Mouse (Mus musculus): ENCODE data around the gene 4430402I18Rik.
"Not testable (repeated sequence)": the region's sequence is repeated elsewhere in the genome, so short reads cannot be mapped to it uniquely, and the experiment has no call there.

Gene 4430402I18Rik

DNA sequence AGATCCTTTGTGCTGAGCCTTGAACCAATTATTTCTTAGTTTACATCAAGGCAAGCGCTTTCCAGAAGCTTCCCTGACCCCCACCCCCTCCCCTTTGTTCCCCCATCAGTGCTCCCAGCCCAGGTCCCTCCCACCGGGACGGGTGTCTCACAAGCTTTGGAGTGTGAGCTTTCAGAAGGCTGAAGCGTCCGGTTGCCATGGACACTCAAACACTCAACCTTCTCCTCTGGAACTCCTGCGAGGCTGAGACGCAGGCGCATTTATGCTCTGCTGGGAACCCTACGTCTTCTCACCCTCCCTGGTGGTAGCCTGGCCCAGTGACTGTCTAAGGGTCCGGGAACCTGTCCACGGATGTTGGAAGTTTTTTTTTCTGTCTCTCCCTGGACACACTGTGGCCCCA lies at the start of gene 4430402I18Rik:
TSS of gene 4430402I18Rik (minus strand) at position 149 of the 400 bp plus-strand sequence.
- DNase-seq (ENCODE audit: low spot score): no peak

DNA sequence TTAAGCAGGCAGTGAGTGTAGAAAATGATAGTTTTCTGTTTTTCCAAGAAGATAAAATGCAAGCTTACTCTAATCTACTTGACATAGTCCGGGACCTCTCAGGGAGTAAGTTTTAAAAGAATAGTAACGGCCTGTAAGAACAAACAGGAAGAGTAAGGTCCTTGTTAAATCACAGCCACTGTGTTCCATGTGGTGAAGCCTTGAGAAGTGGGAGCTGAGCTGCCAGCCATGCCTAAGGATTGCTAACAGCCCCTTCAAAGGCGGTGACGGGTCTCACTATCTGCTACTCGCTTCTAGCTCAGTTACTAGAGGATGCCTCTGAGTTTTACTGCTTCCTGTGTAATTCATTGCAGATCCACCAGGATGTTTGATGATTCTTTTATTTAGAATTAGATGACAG lies 49.2 kb upstream of the 4430402I18Rik start:
- no peak for DNase-seq (ENCODE audit: low spot score)

DNA sequence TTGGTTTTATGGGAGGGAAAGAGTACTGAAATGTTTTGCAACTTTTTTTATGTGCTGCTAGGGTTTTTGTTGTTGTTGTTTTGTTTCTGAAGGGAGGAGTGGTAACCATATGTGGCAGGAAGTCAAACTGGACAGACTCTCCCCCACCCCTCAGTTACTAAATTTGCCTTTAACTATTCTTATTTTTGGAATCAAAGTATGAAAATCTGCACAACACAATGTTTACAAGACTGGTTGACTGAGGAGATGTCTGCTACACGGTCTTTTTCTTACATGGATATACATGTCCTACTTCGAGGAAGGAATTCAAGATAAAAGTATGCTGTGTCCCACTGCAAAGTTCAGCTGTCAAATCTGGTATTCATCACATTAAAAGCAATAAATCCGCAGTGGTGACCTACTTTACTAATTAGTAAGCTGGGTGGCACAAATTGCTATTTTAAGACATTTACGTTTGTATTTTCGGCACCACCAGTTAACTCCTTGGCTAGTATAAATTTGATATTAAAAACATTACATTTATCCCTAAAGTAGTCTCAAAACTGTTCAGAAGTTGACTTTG lies 48.7 kb upstream of the 4430402I18Rik start:
- DNase-seq (ENCODE audit: low spot score): no peak

DNA sequence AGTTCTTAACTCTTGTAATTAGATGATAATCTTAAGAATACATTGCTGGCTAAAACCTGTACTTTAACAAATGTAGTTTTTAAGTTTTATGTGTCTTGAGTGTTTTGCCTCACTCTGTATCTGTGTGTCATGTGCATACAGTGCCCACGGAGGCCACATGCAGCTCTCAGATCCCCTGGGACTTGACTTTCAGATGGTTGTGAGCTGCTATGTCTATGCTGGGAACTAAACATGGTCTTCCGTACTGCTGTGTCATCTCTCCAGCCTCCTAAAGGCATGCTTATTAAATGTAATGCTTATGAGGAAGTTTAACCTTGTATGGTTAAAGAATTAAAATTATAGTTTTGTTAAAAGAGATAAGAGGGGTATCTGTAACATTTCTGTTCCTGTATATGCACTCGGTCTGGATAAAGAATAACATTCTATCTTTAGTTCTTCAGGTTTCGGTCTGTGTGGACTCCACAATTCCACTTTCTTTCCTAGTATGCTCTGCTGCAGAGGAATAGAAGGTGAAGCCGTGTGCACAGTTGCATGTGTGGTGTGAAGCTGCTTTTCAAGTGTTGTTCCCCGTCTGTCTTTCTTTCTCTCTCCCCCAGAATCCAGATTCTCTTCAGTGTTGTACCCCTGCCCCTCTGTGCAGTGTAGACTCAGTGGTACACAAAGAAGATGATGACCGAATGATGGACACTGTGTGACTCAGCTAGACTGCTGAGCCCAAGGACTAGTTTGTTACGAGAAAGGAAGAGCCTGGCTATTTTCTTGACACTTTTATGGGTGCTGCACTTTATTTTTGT lies 48.0 kb upstream of the 4430402I18Rik start:
- DNase-seq (ENCODE audit: low spot score): no peak

DNA sequence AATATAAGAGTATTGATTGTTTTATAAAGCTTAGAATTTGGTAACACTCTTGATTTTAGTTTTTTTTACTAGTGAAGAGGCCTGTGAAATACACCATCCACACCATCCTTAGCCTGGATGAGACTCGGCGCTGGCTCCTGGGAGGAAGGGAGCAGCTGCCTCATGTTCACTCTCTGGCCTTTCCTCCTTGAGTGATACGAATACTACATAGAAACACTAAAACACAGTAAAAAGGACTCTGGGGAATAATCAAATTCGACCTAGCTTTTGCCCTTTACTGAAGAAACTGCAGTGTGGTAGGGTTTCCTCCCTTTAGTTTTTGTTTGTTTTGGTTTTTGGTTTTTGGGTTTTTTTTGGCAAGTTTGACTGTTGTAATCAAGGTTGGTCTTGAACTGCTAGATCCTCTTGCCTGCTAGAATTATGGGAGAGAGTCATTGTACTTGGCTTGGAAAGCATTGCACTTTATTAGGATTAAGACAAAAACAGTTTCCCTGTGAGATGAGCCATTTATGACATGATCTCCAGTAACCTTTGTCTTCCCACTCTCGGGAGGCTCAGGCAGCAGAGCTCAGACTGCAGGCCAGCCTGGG lies 47.0 kb upstream of the 4430402I18Rik start:
- DNase-seq (ENCODE audit: low spot score): no peak

DNA sequence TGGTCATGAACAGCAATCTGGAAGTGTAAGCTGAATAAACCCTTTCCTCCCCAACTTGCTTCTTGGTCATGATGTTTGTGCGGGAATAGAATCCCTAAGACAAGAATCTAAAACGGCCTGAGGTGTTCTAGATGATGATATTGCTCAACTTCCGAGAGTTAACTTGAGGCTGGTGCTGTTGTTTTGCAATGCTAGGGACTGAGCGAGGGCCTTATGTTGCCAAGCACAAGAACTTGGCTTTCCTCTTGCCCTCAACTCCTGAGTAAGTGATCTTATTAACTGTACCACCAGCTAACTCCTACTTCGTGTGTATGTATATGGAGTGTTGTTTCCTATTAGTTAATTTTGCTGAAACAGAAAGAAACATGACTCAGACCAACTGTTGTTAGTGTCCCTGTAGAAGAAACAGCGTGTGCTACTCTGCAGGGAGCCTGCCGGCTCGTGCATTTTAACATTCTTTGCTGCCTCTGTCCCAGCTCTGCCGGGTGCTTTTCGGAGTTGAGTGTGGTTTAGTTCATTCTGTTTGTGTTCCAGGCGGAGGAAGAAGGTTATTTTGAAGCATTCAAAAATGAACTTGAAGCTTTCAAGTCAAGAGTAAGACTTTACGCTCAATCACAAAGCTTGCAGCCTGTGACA lies 43.9 kb upstream of the 4430402I18Rik start:
- DNase-seq (ENCODE audit: low spot score): no peak

DNA sequence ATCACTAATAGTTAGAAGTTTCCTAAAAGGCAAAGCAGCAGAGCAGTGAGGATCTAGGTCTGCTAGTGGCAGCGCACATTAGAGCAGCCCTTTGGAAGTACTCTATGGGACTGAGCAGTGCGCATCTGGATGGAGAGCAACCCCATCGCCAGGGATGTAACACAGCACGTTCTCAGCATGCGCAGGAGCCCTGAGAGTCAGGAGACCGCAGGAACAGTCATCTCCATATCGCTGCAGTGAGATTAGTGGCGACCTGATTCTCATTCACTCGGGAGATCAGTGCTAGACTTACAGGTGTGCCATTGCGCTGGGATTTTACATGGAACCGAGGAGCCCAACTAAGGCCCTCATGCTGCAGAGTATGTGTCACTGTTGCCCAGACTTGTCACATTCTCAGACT lies 41.4 kb upstream of the 4430402I18Rik start:
- DNase-seq (ENCODE audit: low spot score): no peak

DNA sequence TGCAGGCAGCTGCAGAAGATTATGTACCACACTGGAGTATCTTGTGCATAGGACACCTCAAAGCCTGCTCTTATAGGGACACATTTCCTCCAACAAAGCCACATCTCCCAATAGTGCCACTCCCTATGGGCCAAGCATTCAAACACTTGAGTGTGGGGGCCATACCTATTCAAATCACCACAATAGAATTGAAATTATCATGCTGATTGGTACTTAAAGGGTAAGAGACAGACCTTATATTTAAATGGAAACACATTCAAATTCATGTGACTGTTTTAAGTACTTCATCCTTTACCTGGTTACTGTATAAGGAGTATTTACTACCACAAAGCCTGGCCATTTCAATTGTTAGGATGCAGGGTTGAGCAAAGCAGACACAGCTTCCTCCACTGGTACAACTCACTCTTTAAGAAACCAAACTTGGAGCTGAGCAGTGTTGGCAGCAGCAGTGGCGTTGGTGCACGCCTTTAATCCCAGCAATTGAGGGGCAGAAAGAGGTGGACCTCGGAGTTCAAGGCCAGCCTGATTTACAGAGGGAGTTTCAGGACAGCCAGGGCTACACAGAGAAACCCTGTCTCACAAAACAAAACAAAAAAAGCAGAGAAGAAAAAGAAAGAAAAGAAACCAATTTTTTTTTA lies 40.6 kb upstream of the 4430402I18Rik start:
- DNase-seq (ENCODE audit: low spot score): no peak

DNA sequence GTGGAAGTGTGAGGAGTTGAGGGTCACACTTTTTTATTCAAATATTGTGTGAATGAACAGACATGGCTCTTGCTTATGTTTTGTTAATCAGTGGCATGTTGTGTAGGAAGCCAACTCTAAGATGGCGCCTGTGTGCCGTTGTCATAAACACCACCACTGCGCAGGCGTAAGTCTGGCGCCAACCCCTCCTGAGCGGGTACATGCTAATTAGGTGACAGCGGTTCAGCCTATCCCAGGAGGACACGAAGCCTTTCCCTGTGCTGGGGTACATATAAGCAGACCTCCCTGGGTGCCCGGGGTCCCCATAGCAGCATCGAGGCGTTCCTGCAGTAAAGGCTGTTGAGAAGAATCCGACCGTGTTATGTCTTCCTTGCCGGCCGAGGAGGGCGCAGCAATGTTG lies 32.7 kb upstream of the 4430402I18Rik start:
- DNase-seq (ENCODE audit: low spot score): not testable (repeated sequence)

DNA sequence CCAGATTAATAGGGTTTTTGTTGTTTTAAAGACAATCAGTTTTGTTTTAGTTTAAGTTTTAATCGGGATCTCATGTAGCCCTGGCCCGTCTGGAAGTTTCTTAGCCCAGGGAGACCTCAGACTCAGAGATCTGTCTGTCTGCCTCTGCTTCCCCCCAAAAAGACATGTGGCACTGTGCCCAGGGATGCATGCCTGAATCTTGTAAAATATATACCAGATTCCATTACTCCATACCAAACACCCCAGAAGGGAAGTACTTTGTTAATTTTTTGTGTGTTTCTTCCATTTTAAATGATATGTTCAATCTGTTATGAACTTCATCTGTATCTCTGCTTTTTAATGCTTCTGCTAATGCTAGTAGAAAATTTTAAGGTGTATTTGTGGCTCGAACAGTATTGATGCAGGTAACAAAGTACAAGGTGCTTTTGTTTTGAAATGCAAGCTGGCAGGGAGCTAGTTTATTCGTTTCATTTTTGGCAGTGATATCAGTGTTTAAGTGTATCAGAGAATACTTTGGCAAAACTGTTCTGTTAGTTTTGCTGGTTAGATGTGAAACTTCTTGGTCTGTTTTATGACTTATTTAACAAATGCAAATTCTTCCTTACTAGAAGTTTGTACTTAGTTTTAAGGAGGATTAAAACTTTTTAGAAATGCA lies 30.5 kb upstream of the 4430402I18Rik start:
- no peak for DNase-seq (ENCODE audit: low spot score)

DNA sequence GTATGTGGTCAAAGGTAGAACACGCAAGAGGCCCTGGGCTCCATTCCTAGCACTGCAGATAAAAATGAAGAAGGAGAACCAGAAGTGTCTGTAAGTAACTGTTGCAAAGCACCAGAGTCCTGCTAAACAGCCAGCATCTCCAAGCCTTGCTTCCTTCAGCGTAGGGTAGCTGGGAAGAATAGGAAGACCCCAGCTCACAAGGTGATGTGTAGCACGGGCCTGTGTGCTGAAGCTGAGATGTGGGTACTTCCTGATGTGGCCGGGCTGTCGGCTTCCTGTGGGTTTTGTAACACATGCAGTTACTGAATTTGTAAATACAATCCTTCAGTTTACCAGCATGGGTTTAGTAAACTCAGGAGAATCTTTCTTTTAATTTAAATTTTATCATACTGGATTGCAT lies 27.8 kb upstream of the 4430402I18Rik start:
- no peak for DNase-seq (ENCODE audit: low spot score)

DNA sequence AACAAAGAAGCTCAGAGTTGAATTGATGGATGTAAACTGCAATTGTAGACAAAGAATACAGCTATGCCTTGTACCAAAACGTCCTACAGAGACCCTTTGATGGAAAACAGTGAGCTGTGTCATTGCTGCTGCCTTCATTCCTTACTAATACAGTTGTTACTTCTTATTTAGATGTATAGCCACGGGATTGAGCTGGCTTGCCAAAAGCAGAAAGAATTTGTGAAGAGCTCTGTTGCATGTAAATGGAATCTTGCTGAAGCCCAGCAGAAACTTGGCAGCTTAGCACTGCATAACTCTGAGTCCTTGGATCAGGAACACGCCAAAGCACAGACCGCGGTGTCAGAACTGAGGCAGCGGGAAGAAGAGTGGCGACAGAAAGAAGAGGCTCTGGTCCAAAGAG lies 27.3 kb upstream of the 4430402I18Rik start:
- no peak for DNase-seq (ENCODE audit: low spot score)

DNA sequence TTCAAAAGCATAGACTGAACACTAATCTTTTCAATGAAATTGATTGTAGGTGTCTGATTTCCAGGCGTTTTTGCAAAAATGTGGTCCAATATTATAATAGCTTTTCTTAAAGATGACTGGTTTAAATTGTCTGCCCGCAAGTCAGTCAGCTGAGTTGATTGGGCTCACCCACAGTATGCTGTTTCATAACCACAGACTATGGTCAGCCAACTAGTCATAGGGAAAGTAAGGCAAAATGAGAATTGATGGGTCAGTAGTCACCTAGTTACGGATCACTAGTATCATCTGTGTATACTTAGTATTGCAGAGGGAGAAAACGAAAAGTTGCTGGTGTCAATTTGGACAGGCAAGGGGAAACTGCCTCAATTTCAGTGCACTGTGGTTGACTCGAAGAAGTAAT lies 23.8 kb upstream of the 4430402I18Rik start:
- no peak for DNase-seq (ENCODE audit: low spot score)

DNA sequence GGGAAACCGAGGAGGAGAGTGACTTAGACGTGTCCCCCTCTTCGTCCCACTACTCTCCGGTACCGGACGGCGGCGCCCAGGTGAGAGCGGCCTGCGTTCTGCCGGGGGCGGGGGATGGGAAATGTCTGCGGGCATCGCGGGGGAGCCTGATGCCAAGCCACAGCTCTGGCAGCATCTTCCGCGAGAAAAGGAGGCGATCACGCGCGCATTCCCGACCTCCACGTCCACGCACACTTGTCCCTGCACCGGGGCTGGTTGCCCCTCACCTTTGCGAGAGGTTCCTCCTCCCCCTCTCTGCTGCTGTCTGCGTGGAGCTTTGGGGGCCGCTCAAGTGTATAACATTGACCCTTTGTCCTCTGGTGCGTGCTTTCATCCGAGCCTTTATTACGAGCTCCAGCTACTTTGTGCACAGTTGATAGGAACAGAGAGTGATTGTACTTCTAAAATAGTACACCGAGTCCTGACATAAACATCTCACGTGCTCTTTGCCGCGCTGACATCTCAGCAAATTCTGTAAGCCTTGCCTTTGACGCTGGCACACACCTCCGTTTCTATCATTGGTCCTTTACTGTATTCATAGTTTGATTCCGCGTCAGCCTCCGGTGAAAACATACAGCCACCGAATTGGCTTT lies 23.1 kb upstream of the 4430402I18Rik start:
- no peak for DNase-seq (ENCODE audit: low spot score)

DNA sequence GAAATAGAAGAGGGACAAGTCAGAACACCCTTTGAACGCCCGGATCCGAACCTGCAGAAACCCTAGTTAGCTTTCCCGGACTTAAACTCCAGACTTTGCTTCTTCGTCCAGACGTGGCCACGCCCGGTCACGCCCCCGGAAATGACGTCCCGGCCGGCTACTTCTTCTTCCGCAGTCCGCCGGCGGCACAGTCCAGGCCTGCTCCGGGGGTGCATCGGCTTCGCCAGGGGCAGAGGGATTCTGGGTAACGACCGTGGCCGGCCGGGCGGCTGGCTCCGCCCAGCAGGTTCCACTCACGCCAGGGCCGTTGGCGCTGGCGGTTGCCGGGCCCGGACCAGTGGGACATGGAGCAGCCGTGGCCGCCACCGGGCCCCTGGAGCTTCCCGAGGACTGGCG lies 22.6 kb upstream of the 4430402I18Rik start, which contains the start of gene Cdc37l1:
TSS of gene Cdc37l1 (plus strand) at position 159 of the 396 bp plus-strand sequence.
- peak; percentile 95 for DNase-seq (ENCODE audit: low spot score)

DNA sequence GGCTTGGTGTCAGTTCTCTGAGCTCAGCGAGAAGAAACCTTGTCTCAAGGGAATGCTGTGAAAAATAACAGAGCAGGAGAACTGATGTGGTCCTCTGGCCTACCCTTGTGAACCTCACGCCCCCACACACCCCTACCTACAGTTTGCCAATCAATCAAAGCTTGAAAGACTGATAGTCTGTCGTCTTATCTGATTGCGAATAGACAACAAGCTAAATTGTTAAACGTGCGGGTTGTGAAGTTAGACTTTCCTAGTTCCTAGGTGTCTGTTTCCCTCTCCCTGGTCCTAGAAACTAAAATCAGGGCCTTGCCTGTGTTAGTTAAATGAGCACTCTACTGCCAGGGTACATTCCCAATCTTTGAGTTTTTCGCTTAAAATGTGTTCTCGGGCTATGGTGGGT lies 21.9 kb upstream of the 4430402I18Rik start:
- no peak for DNase-seq (ENCODE audit: low spot score)

DNA sequence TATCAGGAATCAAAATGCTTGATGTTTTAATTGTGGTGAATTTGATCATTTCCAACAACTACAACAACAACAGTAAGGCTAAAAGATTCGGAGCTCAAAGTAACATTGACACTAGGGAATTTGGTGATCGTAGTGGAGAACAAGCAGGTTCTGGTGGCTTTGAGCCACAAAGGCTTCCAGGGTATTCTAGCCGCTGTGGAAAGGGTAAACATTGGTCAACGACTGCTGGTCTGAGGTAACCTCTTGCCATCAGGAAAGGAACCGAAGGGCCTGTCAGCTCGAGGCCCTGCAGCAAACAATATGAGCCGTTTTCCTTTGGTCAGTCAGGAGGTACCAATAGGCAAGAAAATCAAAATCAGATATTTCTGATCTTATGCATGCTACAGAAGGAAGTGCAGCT lies 15.0 kb upstream of the 4430402I18Rik start:
- no peak for DNase-seq (ENCODE audit: low spot score)

DNA sequence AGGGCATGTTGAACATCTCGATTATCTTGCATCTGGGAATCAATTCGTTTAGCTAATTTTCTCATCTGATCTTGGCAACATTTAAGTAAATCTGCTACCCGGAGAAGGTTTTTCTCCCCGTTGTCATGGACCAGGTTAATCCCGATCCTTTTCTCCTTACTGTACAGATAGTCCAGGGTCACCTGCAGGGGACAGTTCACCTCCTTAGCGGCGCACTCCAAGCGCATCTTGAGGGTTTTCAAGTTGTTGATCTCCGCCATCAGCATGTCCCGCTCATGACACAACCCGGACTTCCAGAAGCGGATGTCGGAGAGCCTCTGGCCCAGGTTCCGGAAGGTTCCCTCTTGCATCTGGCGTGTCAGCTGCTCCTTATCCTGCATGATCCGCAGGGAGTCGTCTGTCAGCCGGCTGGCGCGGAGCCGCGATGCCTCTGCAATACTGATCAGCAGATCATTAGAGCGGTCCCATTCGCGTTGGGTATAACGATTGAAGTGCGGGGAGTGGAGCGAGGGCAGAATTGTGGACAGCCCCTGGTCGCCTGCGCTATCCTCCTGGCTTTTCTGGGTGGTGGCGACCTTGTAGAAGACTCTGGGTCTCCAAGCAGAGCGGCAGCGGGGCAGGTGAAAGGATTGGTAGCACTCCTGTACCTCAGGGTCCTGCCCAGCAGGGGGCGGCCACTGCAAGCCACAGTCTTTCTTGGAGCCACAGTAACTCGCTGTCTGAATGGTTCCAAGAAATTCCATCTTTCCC lies 7.4 kb upstream of the 4430402I18Rik start:
- peak; percentile 59 for DNase-seq (ENCODE audit: low spot score)

DNA sequence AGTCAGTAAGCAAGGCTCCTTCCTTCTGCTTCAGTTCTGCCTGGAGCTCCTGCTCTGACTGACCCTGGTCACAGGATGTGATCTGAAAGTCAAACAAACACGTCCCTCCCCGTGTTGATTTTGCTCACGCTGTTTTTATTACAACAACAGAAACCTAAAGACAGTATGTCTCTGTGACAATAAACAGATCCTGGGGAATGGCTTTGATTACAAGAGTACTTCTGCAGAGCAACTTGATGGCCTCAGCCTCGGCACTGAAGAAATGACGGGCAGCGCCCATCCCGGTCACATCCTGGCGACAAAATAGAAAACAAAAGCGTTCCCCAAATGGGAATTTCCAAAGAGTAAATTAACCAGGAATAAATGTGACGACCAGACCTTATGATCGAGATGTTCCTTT lies 2.7 kb upstream of the 4430402I18Rik start:
- no peak for DNase-seq (ENCODE audit: low spot score)

DNA sequence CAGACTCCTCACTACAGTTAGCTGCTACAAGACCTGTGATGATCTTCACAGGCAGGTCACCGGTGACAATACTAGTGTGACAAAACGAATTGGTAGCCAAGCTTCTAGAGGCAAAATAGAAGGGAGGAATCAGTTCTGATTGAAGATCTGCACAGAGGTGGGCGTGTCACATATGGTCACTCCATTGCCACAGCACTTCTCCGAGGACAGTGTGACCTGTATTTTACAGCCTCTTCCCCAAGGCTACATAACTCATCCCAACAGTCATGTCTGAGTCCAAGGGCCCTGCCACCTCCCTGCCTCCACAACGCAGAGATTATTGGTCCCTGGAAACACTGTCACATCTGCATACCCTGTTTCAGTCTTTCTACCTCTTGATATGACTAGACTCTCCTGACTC lies 1.6 kb upstream of the 4430402I18Rik start:
- DNase-seq (ENCODE audit: low spot score): no peak

DNA sequence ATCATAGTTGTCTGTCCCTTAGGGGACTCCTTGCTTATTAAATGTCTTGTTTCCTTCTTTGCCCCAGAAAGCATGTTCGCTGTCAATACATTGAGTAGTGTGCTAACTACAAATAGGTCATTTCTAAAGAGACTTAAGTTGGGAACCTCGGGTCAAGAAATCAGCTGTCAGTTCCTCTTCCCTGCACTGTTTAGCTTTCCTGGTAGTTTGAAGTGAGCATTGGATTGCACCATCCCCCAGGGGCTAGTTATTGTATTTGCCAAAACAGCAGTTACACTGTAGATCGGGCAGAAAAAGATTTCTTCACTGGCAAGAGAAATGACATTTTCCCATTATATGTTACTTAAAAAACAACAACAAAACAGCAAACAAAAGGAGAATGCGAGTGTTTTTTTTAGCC lies 578 bp upstream of the 4430402I18Rik start:
- DNase-seq (ENCODE audit: low spot score): no peak
